Mouse (Mus musculus) bone marrow, adult 2 months (tissue): ENCODE data around the gene Olfr5. TPM values are rescaled to one million over a fixed set of nuclear protein-coding genes. Genes with fewer than 3 reads are reported as not detected.

Source experiments
- H3K27ac ChIP-seq: fragments of 200-500 bp; 2 replicates; pipeline ENCODE4 v1.5.1; 2012; ENCODE audit warnings: low read depth, mild to moderate bottlenecking, control low read depth, inconsistent platforms, low read length; ENCODE audit not compliant: control insufficient read depth, poor library complexity, insufficient read depth
- H3K4me1 ChIP-seq: fragments of 200-500 bp; 2 replicates; pipeline ENCODE4 v1.6.1; 2011; ENCODE audit warnings: low read length; ENCODE audit not compliant: control insufficient read depth, insufficient read depth
- H3K4me3 ChIP-seq: fragments of 200-500 bp; replicated peaks from 2 replicates; pipeline ENCODE3; 2011; ENCODE audit warnings: mild to moderate bottlenecking, low read depth, low read length, control low read depth; ENCODE audit not compliant: control insufficient read depth
- CTCF ChIP-seq: fragments of 200-500 bp; IDR thresholded peaks from 2 replicates; pipeline ENCODE4 v1.5.1; 2011; ENCODE audit warnings: low read length, control low read depth; ENCODE audit not compliant: control insufficient read depth, insufficient read depth
- POLR2A ChIP-seq: fragments of 200-500 bp; IDR thresholded peaks from 2 replicates; pipeline ENCODE4 v1.6.1; 2011; ENCODE audit warnings: low read depth, mild to moderate bottlenecking, control low read depth, low read length, borderline replicate concordance; ENCODE audit not compliant: control insufficient read depth
- WGBS: fragments of 180-500 bp; shearing (Covaris S2); methylation state at CpG from one replicate; pipeline ENCODE4 v1.1.7; 2018; 5-methylcytosine and 5-hydroxymethylcytosine counted together
- polyA plus RNA-seq: library from polyadenylated mRNA; stranded (reverse); fragments of >200 nt; gene quantifications from 2 replicates; pipeline ENCODE4 v1.2.4, GENCODE M21; 2011; ENCODE audit warnings: low replicate concordance; ENCODE audit not compliant: missing spikeins, insufficient read depth, insufficient read length

The Olfr5 gene
- polyA plus RNA-seq, 1 experiment = not detected

DNA sequence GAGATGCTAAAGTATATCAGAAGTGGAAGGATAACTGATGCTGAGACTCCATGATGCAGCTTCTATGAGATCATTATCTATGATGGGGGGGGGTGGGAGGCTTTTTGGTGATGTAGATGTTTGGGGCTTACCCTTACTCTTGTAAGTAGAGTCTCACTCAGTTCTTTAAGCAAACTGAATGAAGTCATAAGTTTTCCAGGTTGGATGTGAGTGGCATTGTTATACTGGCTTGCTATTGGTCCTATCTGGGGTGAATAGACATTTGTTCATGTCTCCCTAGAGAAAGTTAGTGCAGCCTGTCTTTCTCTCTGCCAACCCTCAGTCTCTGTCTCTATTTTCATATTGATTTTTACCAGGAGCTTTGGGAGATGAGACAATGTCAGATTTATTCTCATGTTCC, 30.9 kb downstream of the Olfr5 start, which contains the start of gene Olfr1336:
TSS of gene Olfr1336 (plus strand) at position 301 of the 400 bp plus-strand sequence.
- no peak for TF ChIP-seq CTCF
- TF ChIP-seq POLR2A = no peak
- no peak within 1 kb of the TSS for H3K27ac ChIP-seq
- H3K4me1 ChIP-seq = no peaks in the 10 kb centered on the region
- H3K4me3 ChIP-seq = no peak within 1 kb of the TSS

DNA sequence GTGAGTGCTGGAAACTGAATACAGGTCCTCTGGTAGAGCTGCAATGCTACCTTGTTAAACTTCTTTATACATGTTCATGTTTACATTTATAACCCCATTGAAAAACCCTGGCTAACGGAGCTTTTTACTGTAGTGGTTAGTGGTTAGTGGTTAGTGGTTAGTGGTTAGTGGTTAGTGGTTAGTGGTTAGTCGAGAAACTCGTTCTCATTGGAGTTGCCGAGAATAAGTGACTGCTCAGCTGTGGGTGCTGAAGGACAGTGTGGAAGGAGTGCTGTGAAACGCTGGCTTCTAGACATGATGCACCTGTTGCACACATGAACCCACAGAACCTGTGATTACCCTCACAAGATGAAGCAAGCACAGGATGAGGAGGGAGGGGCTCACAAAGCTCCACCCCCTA, 39.0 kb downstream of the Olfr5 start:
- Histone ChIP-seq H3K4me1 (no peaks in the 10 kb centered on the region), H3K27ac (no peak overlapping the region), H3K4me3 (no peak overlapping the region)
- WGBS = 6% methylated on average over 5 of the region's 5 CpGs
- TF ChIP-seq POLR2A = no peak
- no peak for TF ChIP-seq CTCF

DNA sequence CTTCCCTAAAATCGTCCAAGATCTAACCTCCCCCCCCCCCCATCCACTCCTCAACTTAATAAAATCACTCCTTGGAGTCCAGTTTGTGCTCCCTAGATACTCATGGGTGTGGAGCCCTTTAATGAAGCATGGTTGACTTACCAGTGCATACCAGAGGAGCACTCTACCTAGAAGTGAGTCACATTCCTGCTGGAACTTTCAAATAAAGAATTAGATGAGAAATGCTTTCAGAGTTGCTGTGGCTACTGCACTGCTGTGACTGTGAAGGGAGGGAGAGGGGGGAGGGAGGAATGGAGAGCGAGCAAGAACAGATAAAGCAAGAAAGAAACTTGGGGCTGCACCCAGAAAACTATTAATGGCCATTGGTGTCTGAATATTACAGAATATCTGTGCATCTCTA, 45.6 kb downstream of the Olfr5 start:
- Histone ChIP-seq H3K4me3 (no peak overlapping the region), H3K27ac (no peak overlapping the region), H3K4me1 (no peaks in the 10 kb centered on the region)
- WGBS = 64% methylated on average over 2 of the region's 2 CpGs
- TF ChIP-seq POLR2A = no peak
- no peak for TF ChIP-seq CTCF

DNA sequence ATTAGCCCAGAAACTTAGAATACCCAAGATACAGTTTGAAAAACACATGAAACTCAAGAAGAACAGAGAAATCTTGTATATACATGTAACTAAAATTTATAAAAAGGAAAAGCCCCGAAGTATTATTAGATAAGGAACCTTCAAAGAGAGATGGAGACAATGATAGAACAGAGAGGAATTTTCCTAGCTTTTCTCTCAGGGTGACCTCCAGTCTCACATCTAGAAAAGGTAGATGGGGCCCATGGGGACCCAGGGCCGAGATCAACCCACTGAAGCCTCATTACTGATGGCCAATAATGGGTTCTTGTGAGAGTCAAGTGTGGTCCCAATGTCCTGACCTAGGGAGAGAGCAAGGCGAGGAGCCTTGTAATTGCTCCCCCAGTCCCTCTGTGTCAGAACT, 48.4 kb downstream of the Olfr5 start, which contains the start of gene Olfr1344:
TSS of gene Olfr1344 (plus strand) at position 301 of the 400 bp plus-strand sequence.
- WGBS = 49% methylated on average over 3 of the region's 3 CpGs
- no peak for TF ChIP-seq CTCF
- no peak for TF ChIP-seq POLR2A

DNA sequence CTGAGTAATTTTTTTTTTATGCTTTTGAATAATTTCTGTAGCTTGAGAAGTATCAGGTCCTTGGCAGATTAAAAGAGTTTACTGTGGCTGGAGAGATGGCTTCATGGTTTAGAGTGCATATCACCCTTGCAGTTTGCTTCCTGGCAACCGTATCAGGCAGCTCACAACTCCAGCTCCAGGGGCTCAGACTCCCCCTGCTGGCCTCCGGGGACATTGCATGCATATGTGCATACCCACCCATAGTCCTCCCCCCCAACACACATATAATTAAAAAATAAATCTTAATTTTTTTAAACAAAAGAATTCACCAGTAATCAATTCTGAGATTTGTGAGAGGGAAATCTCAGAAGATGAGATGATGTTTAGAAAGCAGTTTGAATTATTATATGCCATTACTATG, 56.4 kb downstream of the Olfr5 start:
- H3K27ac ChIP-seq = no peak overlapping the region
- 23% methylated on average over 2 of the region's 2 CpGs for WGBS
- TF ChIP-seq CTCF (peak; percentile 70), POLR2A (no peak)
- H3K4me1 ChIP-seq = no peaks in the 10 kb centered on the region
- no peak overlapping the region for H3K4me3 ChIP-seq

More for the DNA sequence above, 48.4 kb downstream of the Olfr5 start, which contains the start of gene Olfr1344:
- Histone ChIP-seq H3K4me3 (no peak within 1 kb of the TSS), H3K27ac (no peak within 1 kb of the TSS), H3K4me1 (no peaks in the 10 kb centered on the region)

DNA sequence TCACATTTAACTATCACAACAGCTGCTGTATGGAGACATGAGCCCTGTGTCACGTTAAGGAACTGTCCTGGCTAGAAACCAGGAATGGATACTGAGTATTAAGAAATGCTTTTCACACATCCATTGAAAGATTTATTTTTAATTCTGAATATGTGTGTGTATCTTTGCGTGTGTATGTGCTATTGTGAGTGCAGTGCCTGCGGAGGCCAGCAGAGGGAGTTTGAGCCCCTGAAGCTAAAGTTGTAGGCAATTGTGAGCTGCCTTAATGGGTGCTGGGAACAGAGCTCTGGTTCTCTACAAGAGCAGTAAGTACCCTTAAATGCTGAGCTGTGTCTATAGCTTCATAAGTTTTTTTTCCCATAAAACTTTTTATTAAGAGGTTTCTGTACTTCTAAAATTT, 57.4 kb downstream of the Olfr5 start:
- TF ChIP-seq CTCF (0 out of 2 replicates have a peak, but pooled peaks have one; percentile 15), POLR2A (no peak)
- Histone ChIP-seq H3K4me3 (no peak overlapping the region), H3K4me1 (no peaks in the 10 kb centered on the region), H3K27ac (no peak overlapping the region)
- 85% methylated on average over 3 of the region's 3 CpGs for WGBS

Other genes starting within 250 kb of the Olfr5 start
- not detected in 2 replicates for gene Epp13, start 234.2 kb downstream of the Olfr5 start, polyA plus RNA-seq
- 1.2 TPM in 1 of 2 replicates, not detected in the other for gene Zfp667, start 200.4 kb downstream of the Olfr5 start, polyA plus RNA-seq
- gene Zfp583, start 155.7 kb downstream of the Olfr5 start, polyA plus RNA-seq = 1.0 TPM in 1 of 2 replicates, not detected in the other
- gene Gm3854, start 143.2 kb downstream of the Olfr5 start, polyA plus RNA-seq = not detected in 2 replicates
- gene Zfp78, start 123.7 kb downstream of the Olfr5 start, polyA plus RNA-seq = 0.45 and 1.0 TPM in 2 replicates
- gene Zfp28, start 103.6 kb downstream of the Olfr5 start, polyA plus RNA-seq = 1.2 and 3.0 TPM in 2 replicates
- not detected in 2 replicates for gene Smim17, start 88.2 kb downstream of the Olfr5 start, polyA plus RNA-seq
- not detected in 2 replicates for gene Gm20715, start 76.7 kb downstream of the Olfr5 start, polyA plus RNA-seq
- gene Olfr1344, start 48.3 kb downstream of the Olfr5 start, polyA plus RNA-seq = not detected in 2 replicates
- 0.14 TPM in 1 of 2 replicates, not detected in the other for gene Olfr1336, start 30.8 kb downstream of the Olfr5 start, polyA plus RNA-seq
- gene Olfr1346, start 19.8 kb downstream of the Olfr5 start, polyA plus RNA-seq = 0.27 TPM in 1 of 2 replicates, not detected in the other
- gene Olfr1347, start 12.8 kb upstream of the Olfr5 start, polyA plus RNA-seq = not detected in 2 replicates
- not detected in 2 replicates for gene Olfr1348, start 21.8 kb upstream of the Olfr5 start, polyA plus RNA-seq
- gene Olfr1349, start 36.0 kb upstream of the Olfr5 start, polyA plus RNA-seq = not detected in 2 replicates
- not detected in 2 replicates for gene Olfr1350, start 77.9 kb upstream of the Olfr5 start, polyA plus RNA-seq
- 0.40 TPM in 1 of 2 replicates, not detected in the other for gene Zim1, start 209.5 kb upstream of the Olfr5 start, polyA plus RNA-seq
- gene Peg3, start 243.5 kb upstream of the Olfr5 start, polyA plus RNA-seq = 0.22 and 4.1 TPM in 2 replicates
- gene Usp29, start 243.6 kb upstream of the Olfr5 start, polyA plus RNA-seq = not detected in 2 replicates